Mouse (Mus musculus): ENCODE results near the gene Synpo2l. TPM values are rescaled to one million over a fixed set of nuclear protein-coding genes. Genes with fewer than 3 reads are reported as not detected.

The Synpo2l gene
- polyA plus RNA-seq, 1 experiment from 2014 or later: 30.1 TPM

GRCm38 (mm10) chr14:20677906-20678305 is 9.8 kb upstream of the Synpo2l start:
- 95% methylated on average over 4 of the region's 4 CpGs for WGBS
- Histone ChIP-seq H3K9ac (no peak overlapping the region), H3K27me3 (no peaks in the 10 kb centered on the region), H3K9me3 (replicated peaks) (no peaks in the 10 kb centered on the region), H3K4me2 (replicated peaks) (no peak overlapping the region), H3K4me1 (peaks cover 10% of the 10 kb centered on the region), H3K4me3 (replicated peaks) (no peak overlapping the region), H3K36me3 (peaks cover 72% of the 10 kb centered on the region), H3K27ac (replicated peaks) (no peak overlapping the region)
- ATAC-seq (ENCODE audit: insufficient number of reproducible peaks, low FRiP score, low TSS enrichment, low read depth): no peak

- peak; percentile 98 for ATAC-seq (ENCODE audit: insufficient number of reproducible peaks, low FRiP score, low TSS enrichment, low read depth)
These were observed 6.1 kb upstream of the Synpo2l start, which contains the start of gene Sec24c for GRCm38 (mm10) chr14:20674064-20674833. Sec24c (plus strand) TSS chr14:20674308.

GRCm38 (mm10) chr14:20673735-20674063 is 5.5 kb upstream of the Synpo2l start:
- Histone ChIP-seq H3K4me2 (replicated peaks) (peak overlapping the region; percentile 62), H3K9me3 (replicated peaks) (no peaks in the 10 kb centered on the region), H3K27me3 (no peaks in the 10 kb centered on the region; the same call in 1 of the 2 replicates), H3K4me3 (replicated peaks) (peak overlapping the region; percentile 65), H3K36me3 (peaks cover 30% of the 10 kb centered on the region), H3K27ac (replicated peaks) (peak overlapping the region; percentile 96), H3K4me1 (peaks cover 10% of the 10 kb centered on the region), H3K9ac (no peak overlapping the region)
- 0 out of 2 replicates have a peak, but pooled peaks have one; percentile 31 for ATAC-seq (ENCODE audit: insufficient number of reproducible peaks, low FRiP score, low TSS enrichment, low read depth)
- 9% methylated on average over 13 of the region's 13 CpGs for WGBS

More at GRCm38 (mm10) chr14:20674064-20674833, 6.1 kb upstream of the Synpo2l start, which contains the start of gene Sec24c:
- peaks cover 35% of the 10 kb centered on the region for H3K36me3 ChIP-seq
- peak within 1 kb of the TSS; percentile 76 for H3K9ac ChIP-seq
- under 1% methylated on average over 43 of the region's 43 CpGs for WGBS
- no peaks in the 10 kb centered on the region for H3K9me3 ChIP-seq (replicated peaks)
- peak within 1 kb of the TSS; percentile 62 for H3K4me2 ChIP-seq (replicated peaks)
- no peaks in the 10 kb centered on the region; the same call in 1 of the 2 replicates for H3K27me3 ChIP-seq
- peak within 1 kb of the TSS; percentile 96 for H3K27ac ChIP-seq (replicated peaks)
- peak within 1 kb of the TSS; percentile 65 for H3K4me3 ChIP-seq (replicated peaks)
- H3K4me1 ChIP-seq: peaks cover 10% of the 10 kb centered on the region

GRCm38 (mm10) chr14:20672990-20673389 is 4.8 kb upstream of the Synpo2l start:
- WGBS: 92% methylated on average over 2 of the region's 2 CpGs
- Histone ChIP-seq H3K4me2 (replicated peaks) (no peak overlapping the region), H3K9ac (no peak overlapping the region), H3K36me3 (peaks cover 23% of the 10 kb centered on the region), H3K9me3 (replicated peaks) (no peaks in the 10 kb centered on the region), H3K4me3 (replicated peaks) (no peak overlapping the region), H3K27ac (replicated peaks) (0 out of 2 replicates have a peak overlapping the region, but pooled peaks have one; percentile 39), H3K27me3 (no peaks in the 10 kb centered on the region; the same call in 1 of the 2 replicates), H3K4me1 (peaks cover 10% of the 10 kb centered on the region)
- no peak for ATAC-seq (ENCODE audit: insufficient number of reproducible peaks, low FRiP score, low TSS enrichment, low read depth)

- Histone ChIP-seq H3K4me2 (replicated peaks) (no peak overlapping the region), H3K36me3 (no peaks in the 10 kb centered on the region), H3K27ac (replicated peaks) (peak overlapping the region; percentile 39; the same call in 1 of the 2 replicates), H3K9ac (no peak overlapping the region), H3K4me3 (replicated peaks) (no peak overlapping the region), H3K27me3 (peaks cover 4% of the 10 kb centered on the region; the same call in 1 of the 2 replicates), H3K4me1 (no peaks in the 10 kb centered on the region), H3K9me3 (replicated peaks) (no peaks in the 10 kb centered on the region)
- ATAC-seq (ENCODE audit: insufficient number of reproducible peaks, low FRiP score, low TSS enrichment, low read depth): no peak
- 66% methylated on average over 1 of the region's 1 CpGs for WGBS
These were observed 685 bp downstream of the Synpo2l start for GRCm38 (mm10) chr14:20667469-20667868.

- peak overlapping the region; percentile 44; the same call in 1 of the 2 replicates for H3K27ac ChIP-seq (replicated peaks)
- 51% methylated on average over 3 of the region's 3 CpGs for WGBS
- peaks cover 17% of the 10 kb centered on the region for H3K4me1 ChIP-seq
- 0 out of 2 replicates have a peak, but pooled peaks cover 4% of the 10 kb centered on the region for H3K27me3 ChIP-seq
- H3K9ac ChIP-seq: no peak overlapping the region
- ATAC-seq (ENCODE audit: insufficient number of reproducible peaks, low FRiP score, low TSS enrichment, low read depth): no peak
- H3K4me2 ChIP-seq (replicated peaks): no peak overlapping the region
- peak overlapping the region; percentile 7; the same call in 1 of the 2 replicates for H3K4me3 ChIP-seq (replicated peaks)
- H3K36me3 ChIP-seq: no peaks in the 10 kb centered on the region
- H3K9me3 ChIP-seq (replicated peaks): no peaks in the 10 kb centered on the region
These were observed 3.7 kb downstream of the Synpo2l start for GRCm38 (mm10) chr14:20664436-20664835.

GRCm38 (mm10) chr14:20663601-20664000 is 4.6 kb downstream of the Synpo2l start:
- H3K27me3 ChIP-seq: 0 out of 2 replicates have a peak, but pooled peaks cover 4% of the 10 kb centered on the region
- H3K4me3 ChIP-seq (replicated peaks): peak overlapping the region; percentile 75
- no peak overlapping the region for H3K9ac ChIP-seq
- no peaks in the 10 kb centered on the region for H3K36me3 ChIP-seq
- peaks cover 17% of the 10 kb centered on the region for H3K4me1 ChIP-seq
- peak overlapping the region; percentile 44; the same call in 1 of the 2 replicates for H3K27ac ChIP-seq (replicated peaks)
- no peaks in the 10 kb centered on the region for H3K9me3 ChIP-seq (replicated peaks)
- no peak overlapping the region for H3K4me2 ChIP-seq (replicated peaks)
- 52% methylated on average over 2 of the region's 2 CpGs for WGBS
- ATAC-seq (ENCODE audit: insufficient number of reproducible peaks, low FRiP score, low TSS enrichment, low read depth): no peak

GRCm38 (mm10) chr14:20662740-20663139 is 5.4 kb downstream of the Synpo2l start:
- no peak overlapping the region for H3K27ac ChIP-seq (replicated peaks)
- WGBS: 71% methylated on average over 3 of the region's 3 CpGs
- no peaks in the 10 kb centered on the region for H3K36me3 ChIP-seq
- H3K9ac ChIP-seq: no peak overlapping the region
- peaks cover 17% of the 10 kb centered on the region for H3K4me1 ChIP-seq
- peak overlapping the region; percentile 88; the same call in 1 of the 2 replicates for H3K4me2 ChIP-seq (replicated peaks)
- ATAC-seq (ENCODE audit: insufficient number of reproducible peaks, low FRiP score, low TSS enrichment, low read depth): no peak
- no peaks in the 10 kb centered on the region for H3K9me3 ChIP-seq (replicated peaks)
- H3K4me3 ChIP-seq (replicated peaks): peak overlapping the region; percentile 75
- H3K27me3 ChIP-seq: 0 out of 2 replicates have a peak, but pooled peaks cover 4% of the 10 kb centered on the region

- Histone ChIP-seq H3K9ac (peak overlapping the region; percentile 78), H3K27me3 (0 out of 2 replicates have a peak, but pooled peaks cover 4% of the 10 kb centered on the region), H3K4me2 (replicated peaks) (peak overlapping the region; percentile 88), H3K36me3 (no peaks in the 10 kb centered on the region), H3K4me3 (replicated peaks) (peak overlapping the region; percentile 75), H3K4me1 (peaks cover 18% of the 10 kb centered on the region), H3K9me3 (replicated peaks) (no peaks in the 10 kb centered on the region), H3K27ac (replicated peaks) (peak overlapping the region; percentile 96)
- 10% methylated on average over 19 of the region's 19 CpGs for WGBS
- ATAC-seq (ENCODE audit: insufficient number of reproducible peaks, low FRiP score, low TSS enrichment, low read depth): peak; percentile 27; the same call in 1 of the 2 replicates
These were observed 6.4 kb downstream of the Synpo2l start for GRCm38 (mm10) chr14:20661661-20662331.

- peak; percentile 85 for ATAC-seq (ENCODE audit: insufficient number of reproducible peaks, low FRiP score, low TSS enrichment, low read depth)
- Histone ChIP-seq H3K36me3 (no peaks in the 10 kb centered on the region), H3K27me3 (0 out of 2 replicates have a peak, but pooled peaks cover 4% of the 10 kb centered on the region), H3K9me3 (replicated peaks) (no peaks in the 10 kb centered on the region), H3K4me1 (peaks cover 21% of the 10 kb centered on the region), H3K27ac (replicated peaks) (peak overlapping the region; percentile 96), H3K9ac (peak overlapping the region; percentile 78), H3K4me3 (replicated peaks) (peak overlapping the region; percentile 75), H3K4me2 (replicated peaks) (peak overlapping the region; percentile 88)
- WGBS: 2% methylated on average over 52 of the region's 52 CpGs
These were observed 7.1 kb downstream of the Synpo2l start for GRCm38 (mm10) chr14:20660827-20661660.

All from embryonic facial prominence, embryonic 15.5 days (tissue).